Mouse (Mus musculus) midbrain, embryonic 13.5 days (tissue): ENCODE results near the gene Cenpx. TPM values are rescaled to one million over a fixed set of nuclear protein-coding genes. Genes with fewer than 3 reads are reported as not detected.

Source experiments
- ATAC-seq: fragments of 200-750 bp; cut with Nextera tagmentation; 2 replicates; pipeline ENCODE4 v1.8.0; 2017; ENCODE audit warnings: mild to moderate bottlenecking, moderate TSS enrichment, moderate library complexity
- H3K27ac ChIP-seq: fragments of 300-500 bp; sonication (generic); 2 replicates; pipeline ENCODE4 v1.5.1; 2015; ENCODE audit warnings: inconsistent platforms, mild to moderate bottlenecking, moderate library complexity
- H3K27me3 ChIP-seq: fragments of 300-500 bp; sonication (generic); 2 replicates; pipeline ENCODE4 v1.6.1; 2015; ENCODE audit warnings: mild to moderate bottlenecking, inconsistent platforms
- H3K36me3 ChIP-seq: fragments of 300-500 bp; sonication (generic); 2 replicates; pipeline ENCODE4 v1.6.1; 2015; ENCODE audit warnings: mild to moderate bottlenecking, inconsistent platforms
- H3K4me1 ChIP-seq: fragments of 300-500 bp; sonication (generic); replicated peaks from 2 replicates; pipeline ENCODE4 v1.6.1; 2015; ENCODE audit warnings: inconsistent platforms
- H3K4me2 ChIP-seq: fragments of 300-500 bp; sonication (generic); replicated peaks from 2 replicates; pipeline ENCODE4 v1.6.1; 2015; ENCODE audit warnings: moderate library complexity, mild to moderate bottlenecking, inconsistent platforms
- H3K4me3 ChIP-seq: fragments of 300-500 bp; sonication (generic); replicated peaks from 2 replicates; pipeline ENCODE4 v1.5.1; 2015; ENCODE audit warnings: mild to moderate bottlenecking, inconsistent platforms
- H3K9ac ChIP-seq: fragments of 300-500 bp; sonication (generic); replicated peaks from 2 replicates; pipeline ENCODE4 v1.6.1; 2015; ENCODE audit warnings: mild to moderate bottlenecking, inconsistent platforms
- H3K9me3 ChIP-seq: fragments of 300-500 bp; sonication (generic); 2 replicates; pipeline ENCODE4 v1.6.1; 2016; ENCODE audit warnings: mild to moderate bottlenecking, inconsistent platforms
- WGBS: fragments of 180-500 bp; shearing (Covaris S2); methylation state at CpG from one replicate; pipeline ENCODE4 v1.1.7; 2015; 5-methylcytosine and 5-hydroxymethylcytosine counted together
- polyA plus RNA-seq: library from polyadenylated mRNA; unstranded; fragments of >200 nt; fragmentation: Nextera tagmentation; extraction: Ambion mirVana; gene quantifications from 2 replicates; pipeline ENCODE4 v1.2.1, GENCODE M21; 2015

Gene Cenpx
- polyA plus RNA-seq, 1 experiment from 2014 or later = 112 TPM

DNA sequence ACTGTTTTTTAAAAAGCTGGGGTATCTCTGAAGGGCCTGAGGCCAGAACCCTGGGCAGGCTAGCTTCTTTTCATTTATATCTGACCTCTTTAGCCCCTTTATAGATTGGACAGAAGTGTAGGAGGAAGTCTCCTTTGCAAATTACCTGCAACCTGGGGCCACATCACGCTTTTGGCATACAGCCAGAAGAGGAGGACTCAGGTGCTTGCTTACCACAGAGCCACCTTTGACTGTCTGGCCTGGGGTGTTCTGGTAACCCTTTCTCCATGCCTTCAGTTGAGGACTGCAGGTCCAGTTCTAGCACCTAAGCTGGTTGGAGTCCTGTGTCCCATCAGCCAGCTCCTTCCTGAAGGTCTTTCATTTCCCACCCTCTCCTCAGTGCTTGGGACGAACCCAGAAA lies 4.0 kb downstream of the Cenpx start:
- WGBS = 85% methylated on average over 2 of the region's 2 CpGs
- ATAC-seq = no peak

DNA sequence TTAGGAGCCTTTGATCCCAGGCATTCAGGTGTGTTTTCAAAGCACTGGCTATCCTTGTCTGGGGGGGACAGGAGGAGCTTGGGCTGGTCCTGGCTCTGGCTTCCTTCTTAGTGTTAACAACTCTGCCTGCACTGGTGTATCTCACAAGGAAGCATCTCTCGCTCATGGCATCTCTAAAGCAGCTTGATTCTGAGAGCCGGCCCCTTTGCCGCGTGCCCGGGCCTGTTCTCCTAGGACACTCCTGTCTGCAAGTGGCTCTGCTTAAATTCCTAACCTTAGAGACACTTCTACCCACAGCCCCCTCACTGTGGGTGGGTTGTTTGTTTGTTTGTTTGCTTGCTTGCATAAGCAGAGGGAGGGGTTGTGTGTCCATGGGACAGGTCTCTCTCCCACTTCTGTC lies 5.6 kb downstream of the Cenpx start:
- peaks cover 36% of the 10 kb centered on the region for H3K36me3 ChIP-seq
- H3K9ac ChIP-seq = no peak overlapping the region
- peak overlapping the region; percentile 57; the same call in 1 of the 2 replicates for H3K27ac ChIP-seq
- H3K4me1 ChIP-seq = peaks cover 53% of the 10 kb centered on the region
- ATAC-seq = no peak
- H3K27me3 ChIP-seq = no peaks in the 10 kb centered on the region
- H3K4me2 ChIP-seq = no peak overlapping the region
- WGBS = 35% methylated on average over 5 of the region's 5 CpGs
- H3K9me3 ChIP-seq = no peaks in the 10 kb centered on the region
- H3K4me3 ChIP-seq = no peak overlapping the region

More for the DNA sequence above, 4.0 kb downstream of the Cenpx start:
- Histone ChIP-seq H3K4me2 (no peak overlapping the region), H3K4me1 (peaks cover 52% of the 10 kb centered on the region), H3K9ac (no peak overlapping the region; the same call in 1 of the 2 replicates), H3K36me3 (peaks cover 31% of the 10 kb centered on the region), H3K4me3 (no peak overlapping the region), H3K27ac (no peak overlapping the region), H3K9me3 (no peaks in the 10 kb centered on the region), H3K27me3 (no peaks in the 10 kb centered on the region)

DNA sequence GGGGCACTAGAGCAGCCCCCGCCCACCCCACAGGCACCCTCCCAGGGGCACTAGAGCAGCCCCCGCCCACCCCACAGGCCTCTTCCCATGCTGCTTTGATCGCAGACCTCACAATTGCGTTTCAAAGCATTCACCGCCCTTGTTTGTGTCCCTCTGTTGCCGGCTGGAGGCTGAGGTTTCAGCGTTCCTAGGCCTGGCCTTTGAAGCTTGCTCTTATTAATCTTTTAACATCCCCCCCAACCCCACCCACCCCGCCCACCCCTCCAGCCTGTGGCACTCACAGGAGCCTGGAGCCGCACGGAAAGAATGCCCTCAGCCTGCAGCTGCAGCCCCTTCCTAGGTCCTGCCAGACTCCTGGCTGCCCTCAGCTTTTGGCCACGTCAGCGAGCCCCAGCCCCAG lies 6.3 kb downstream of the Cenpx start:
- Histone ChIP-seq H3K27me3 (no peaks in the 10 kb centered on the region), H3K4me3 (no peak overlapping the region), H3K9me3 (no peaks in the 10 kb centered on the region), H3K4me1 (peaks cover 46% of the 10 kb centered on the region), H3K36me3 (peaks cover 41% of the 10 kb centered on the region), H3K27ac (peak overlapping the region; percentile 67), H3K9ac (peak overlapping the region; percentile 36), H3K4me2 (0 out of 2 replicates have a peak overlapping the region, but pooled peaks have one; percentile 9)
- peak; percentile 39; the same call in 1 of the 2 replicates for ATAC-seq
- WGBS = 5% methylated on average over 12 of the region's 12 CpGs

DNA sequence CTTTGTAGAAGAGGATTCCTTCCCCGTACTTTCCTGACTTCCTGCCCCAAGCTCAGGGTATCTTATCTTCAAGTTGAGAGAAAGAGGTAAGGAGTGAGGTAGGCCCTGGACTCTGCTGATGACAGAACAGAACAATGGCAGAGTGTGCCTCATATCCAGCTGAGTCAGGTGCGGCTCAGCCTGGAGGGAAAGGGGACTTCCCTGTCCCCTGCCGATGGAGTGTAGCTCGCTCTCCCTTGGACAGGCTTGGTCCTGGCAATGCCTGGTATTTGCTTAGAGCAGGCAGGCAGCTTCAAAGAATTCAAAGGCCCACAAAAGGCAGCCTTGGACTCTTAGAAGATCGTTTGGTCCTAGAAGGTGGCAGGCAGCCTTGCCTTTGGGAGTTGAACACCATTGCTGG lies 7.4 kb downstream of the Cenpx start:
- Histone ChIP-seq H3K4me2 (no peak overlapping the region), H3K36me3 (peaks cover 45% of the 10 kb centered on the region), H3K9me3 (no peaks in the 10 kb centered on the region), H3K9ac (no peak overlapping the region), H3K27ac (peak overlapping the region; percentile 67; the same call in 1 of the 2 replicates), H3K4me1 (peaks cover 45% of the 10 kb centered on the region), H3K4me3 (no peak overlapping the region), H3K27me3 (no peaks in the 10 kb centered on the region)
- ATAC-seq = no peak
- 58% methylated on average over 5 of the region's 5 CpGs for WGBS

DNA sequence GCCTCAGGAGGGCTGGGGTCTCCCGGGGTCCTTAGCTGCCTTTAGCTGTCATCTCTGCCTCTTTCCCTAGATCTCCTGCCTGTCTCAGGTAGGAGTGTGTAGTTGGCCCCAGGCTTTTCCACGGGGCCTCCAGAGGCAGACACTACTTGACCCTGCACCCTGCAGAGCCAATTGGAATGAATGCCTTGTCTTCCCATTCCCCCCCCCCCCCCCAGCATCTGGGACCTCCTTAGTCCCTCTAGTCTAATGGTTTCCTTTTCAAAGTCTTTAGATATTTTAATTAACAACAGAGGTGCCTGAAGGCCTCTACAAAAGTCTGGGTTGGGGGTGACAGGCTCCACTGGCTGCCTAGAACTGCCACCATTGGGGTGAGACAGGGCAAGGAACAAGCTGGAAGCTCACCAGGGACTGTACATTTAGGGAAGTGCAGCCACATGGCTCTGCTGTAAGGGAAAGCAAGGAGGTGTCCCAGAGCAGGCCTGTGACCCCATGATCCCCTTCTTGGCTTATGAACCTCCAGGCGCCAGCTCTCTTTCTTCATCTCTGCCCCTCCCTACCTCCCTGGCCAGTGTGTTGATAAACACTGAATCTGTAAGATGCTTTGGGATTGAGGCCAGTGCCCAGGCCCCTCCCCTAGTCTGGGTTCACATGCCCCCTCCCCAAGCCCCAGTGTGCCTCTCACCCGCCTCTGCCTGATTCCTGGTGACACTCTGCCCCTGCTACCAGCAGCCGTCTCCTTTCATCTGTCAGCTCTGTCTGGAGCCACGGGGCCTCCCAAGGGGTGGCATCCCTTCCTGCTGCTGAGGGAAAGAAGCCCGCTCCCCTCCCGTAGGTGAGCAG lies 8.8 kb downstream of the Cenpx start:
- WGBS = 17% methylated on average over 8 of the region's 8 CpGs
- Histone ChIP-seq H3K36me3 (peaks cover 45% of the 10 kb centered on the region), H3K9ac (peak overlapping the region; percentile 42), H3K4me1 (peaks cover 45% of the 10 kb centered on the region), H3K4me2 (0 out of 2 replicates have a peak overlapping the region, but pooled peaks have one; percentile 3), H3K27me3 (no peaks in the 10 kb centered on the region), H3K4me3 (no peak overlapping the region), H3K27ac (peak overlapping the region; percentile 61), H3K9me3 (no peaks in the 10 kb centered on the region)
- ATAC-seq = peak; percentile 12; the same call in 1 of the 2 replicates

DNA sequence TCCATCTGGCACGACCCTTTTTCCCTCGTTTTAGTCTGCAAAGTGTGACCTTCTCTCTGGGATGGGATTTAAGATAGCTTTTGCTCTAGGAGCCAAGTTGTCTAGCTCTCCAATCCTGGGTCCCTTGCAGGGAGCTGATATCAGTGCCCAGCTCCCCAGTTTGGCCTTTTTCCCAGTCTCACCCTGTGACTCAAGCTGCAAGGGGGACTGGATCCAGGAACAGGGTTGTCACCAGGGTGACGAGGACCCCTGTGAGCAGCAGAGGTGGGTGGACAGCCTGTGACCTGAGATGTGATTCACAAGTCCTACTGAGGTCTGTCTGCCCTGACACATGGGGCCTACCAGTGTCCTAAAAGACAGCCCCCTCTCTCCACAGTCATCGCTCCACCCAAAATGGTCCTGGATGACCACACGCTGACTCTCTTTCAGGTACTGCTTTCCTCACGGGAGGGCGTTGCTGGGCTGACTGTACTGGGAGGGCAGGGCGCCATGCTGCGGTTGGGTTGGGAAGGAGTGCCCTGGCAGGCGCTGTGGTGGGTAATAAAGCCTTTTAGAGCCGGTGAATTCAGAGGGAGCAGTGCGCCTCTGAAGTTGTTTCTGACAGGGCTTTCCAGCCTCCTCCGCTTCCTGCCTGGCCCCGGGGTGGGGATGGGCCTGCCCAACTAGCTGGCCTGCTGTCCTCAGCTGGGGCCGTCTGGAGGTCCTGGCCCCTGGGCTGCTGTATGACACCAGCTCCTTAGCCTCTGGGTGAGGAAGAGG lies 9.7 kb downstream of the Cenpx start:
- Histone ChIP-seq H3K4me3 (no peak overlapping the region), H3K27me3 (no peaks in the 10 kb centered on the region), H3K9ac (peak overlapping the region; percentile 42), H3K36me3 (peaks cover 45% of the 10 kb centered on the region), H3K4me2 (no peak overlapping the region), H3K9me3 (no peaks in the 10 kb centered on the region), H3K4me1 (peaks cover 45% of the 10 kb centered on the region), H3K27ac (0 out of 2 replicates have a peak overlapping the region, but pooled peaks have one; percentile 25)
- 45% methylated on average over 15 of the region's 15 CpGs for WGBS
- ATAC-seq = no peak

DNA sequence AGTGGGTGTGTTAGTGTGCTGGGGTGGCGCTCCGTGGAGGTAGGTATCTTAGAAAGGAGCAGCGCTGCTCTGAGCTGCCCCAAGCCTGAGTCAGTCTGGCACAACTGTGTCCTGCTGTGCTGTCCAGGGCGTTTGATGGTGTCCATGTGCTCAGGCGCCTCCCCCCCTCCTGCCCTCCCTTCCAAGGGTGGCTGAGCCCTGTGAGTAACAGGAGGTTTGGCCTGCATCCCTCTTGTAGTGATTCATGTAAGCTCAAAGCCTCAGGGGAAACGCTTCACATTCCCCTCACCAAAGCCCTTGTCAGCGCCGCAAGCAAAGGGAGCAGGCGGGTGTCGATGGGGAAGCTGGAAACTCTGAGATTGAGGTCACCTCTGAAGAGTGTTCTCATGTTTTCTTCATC lies 15.8 kb downstream of the Cenpx start:
- H3K36me3 ChIP-seq = peaks cover 75% of the 10 kb centered on the region
- ATAC-seq = no peak
- H3K27me3 ChIP-seq = no peaks in the 10 kb centered on the region
- no peak overlapping the region for H3K4me3 ChIP-seq
- WGBS = 68% methylated on average over 10 of the region's 10 CpGs
- H3K27ac ChIP-seq = no peak overlapping the region
- H3K9ac ChIP-seq = no peak overlapping the region
- no peak overlapping the region for H3K4me2 ChIP-seq
- no peaks in the 10 kb centered on the region for H3K9me3 ChIP-seq
- H3K4me1 ChIP-seq = peaks cover 20% of the 10 kb centered on the region

DNA sequence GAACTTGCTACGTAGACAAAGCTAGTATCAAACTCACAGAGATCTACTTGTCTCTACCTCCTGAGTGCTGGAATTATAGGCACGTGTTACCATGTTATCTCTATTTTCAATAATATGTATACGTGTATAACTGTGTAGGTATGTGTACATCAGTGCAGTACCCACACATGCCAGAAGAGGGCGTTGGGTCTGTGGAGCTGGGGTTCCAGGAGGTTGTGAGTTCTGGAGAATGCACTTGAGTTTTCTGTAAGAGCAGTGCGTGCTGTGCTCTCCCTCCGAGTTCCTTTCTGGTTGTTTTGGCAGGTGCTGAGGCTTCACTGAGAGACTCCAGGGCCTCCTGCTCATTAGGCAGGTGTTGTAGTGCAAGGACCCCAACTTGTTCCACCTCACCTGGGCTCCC lies 17.0 kb downstream of the Cenpx start:
- peaks cover 20% of the 10 kb centered on the region for H3K4me1 ChIP-seq
- H3K9me3 ChIP-seq = no peaks in the 10 kb centered on the region
- ATAC-seq = no peak
- no peak overlapping the region for H3K4me3 ChIP-seq
- H3K9ac ChIP-seq = no peak overlapping the region
- 92% methylated on average over 6 of the region's 6 CpGs for WGBS
- H3K27me3 ChIP-seq = no peaks in the 10 kb centered on the region
- peaks cover 75% of the 10 kb centered on the region for H3K36me3 ChIP-seq
- H3K27ac ChIP-seq = no peak overlapping the region
- H3K4me2 ChIP-seq = no peak overlapping the region

DNA sequence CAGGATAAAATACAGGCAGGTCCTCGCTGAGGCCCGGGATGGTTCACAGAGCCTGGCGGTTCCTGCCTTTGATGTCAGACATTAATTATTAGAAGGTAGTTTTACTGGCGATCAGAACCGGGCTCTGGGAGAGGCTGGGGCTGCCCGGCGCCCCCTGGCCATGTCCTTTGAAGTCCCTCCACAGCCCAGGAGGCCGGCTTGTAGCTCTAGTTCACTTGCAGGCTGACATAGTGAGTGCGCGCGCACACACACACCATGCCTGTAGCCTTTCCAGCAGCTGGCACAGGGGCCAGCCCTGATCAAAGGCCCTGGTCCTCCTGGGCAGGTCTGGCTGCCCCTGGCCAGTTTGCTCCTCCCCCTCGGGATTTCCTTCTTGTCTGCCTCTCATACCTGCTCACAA lies 17.9 kb downstream of the Cenpx start:
- Histone ChIP-seq H3K4me3 (no peak overlapping the region), H3K36me3 (peaks cover 70% of the 10 kb centered on the region), H3K27ac (peak overlapping the region; percentile 80), H3K4me1 (peaks cover 20% of the 10 kb centered on the region), H3K9ac (peak overlapping the region; percentile 39; the same call in 1 of the 2 replicates), H3K27me3 (no peaks in the 10 kb centered on the region), H3K4me2 (0 out of 2 replicates have a peak overlapping the region, but pooled peaks have one; percentile 2), H3K9me3 (no peaks in the 10 kb centered on the region)
- peak; percentile 72 for ATAC-seq
- 35% methylated on average over 12 of the region's 12 CpGs for WGBS

DNA sequence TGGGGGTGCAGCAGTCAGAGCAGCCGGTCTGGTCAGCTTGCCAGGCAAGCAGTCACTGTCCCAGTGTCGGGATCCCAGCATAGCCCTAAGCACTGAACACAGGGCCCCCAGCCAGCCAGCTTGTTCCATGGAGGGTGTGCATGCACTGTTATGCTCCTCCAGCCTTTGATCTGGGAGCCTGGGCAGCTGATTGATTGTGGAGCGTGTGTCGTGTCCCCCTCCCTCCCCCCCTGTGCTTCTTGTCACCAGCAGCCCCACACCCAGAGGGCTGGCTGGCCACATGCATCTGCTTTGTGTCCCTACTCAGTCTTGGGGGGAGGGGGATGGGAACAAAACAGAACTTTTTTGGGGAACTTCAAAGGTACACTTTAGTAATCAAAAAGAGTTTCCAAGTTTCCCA lies 18.4 kb downstream of the Cenpx start:
- Histone ChIP-seq H3K4me2 (no peak overlapping the region), H3K36me3 (peaks cover 70% of the 10 kb centered on the region), H3K27ac (peak overlapping the region; percentile 80), H3K9me3 (no peaks in the 10 kb centered on the region), H3K27me3 (no peaks in the 10 kb centered on the region), H3K4me3 (no peak overlapping the region), H3K9ac (no peak overlapping the region), H3K4me1 (peaks cover 20% of the 10 kb centered on the region)
- ATAC-seq = peak; percentile 77
- WGBS = 28% methylated on average over 4 of the region's 4 CpGs

DNA sequence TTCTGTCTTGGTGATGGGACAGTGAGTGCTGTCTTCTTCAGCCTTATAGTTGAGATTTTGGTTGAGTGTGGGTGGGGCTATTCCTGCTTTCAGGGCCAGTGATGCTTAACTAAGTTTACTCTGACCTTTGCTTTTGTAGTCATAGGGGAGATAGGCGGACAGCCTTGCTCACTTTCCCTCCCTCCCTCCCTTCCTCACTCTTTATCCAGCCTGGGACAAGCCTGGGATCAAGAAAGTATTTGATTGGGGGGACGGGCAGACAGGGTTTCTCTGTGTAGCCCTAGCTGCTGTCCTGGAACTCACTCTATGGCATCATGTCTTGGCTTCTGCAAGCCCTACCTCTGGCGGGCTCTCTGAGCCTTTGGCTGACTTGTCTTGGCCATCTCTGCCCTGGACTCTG lies 20.1 kb downstream of the Cenpx start:
- 56% methylated on average over 3 of the region's 3 CpGs for WGBS

DNA sequence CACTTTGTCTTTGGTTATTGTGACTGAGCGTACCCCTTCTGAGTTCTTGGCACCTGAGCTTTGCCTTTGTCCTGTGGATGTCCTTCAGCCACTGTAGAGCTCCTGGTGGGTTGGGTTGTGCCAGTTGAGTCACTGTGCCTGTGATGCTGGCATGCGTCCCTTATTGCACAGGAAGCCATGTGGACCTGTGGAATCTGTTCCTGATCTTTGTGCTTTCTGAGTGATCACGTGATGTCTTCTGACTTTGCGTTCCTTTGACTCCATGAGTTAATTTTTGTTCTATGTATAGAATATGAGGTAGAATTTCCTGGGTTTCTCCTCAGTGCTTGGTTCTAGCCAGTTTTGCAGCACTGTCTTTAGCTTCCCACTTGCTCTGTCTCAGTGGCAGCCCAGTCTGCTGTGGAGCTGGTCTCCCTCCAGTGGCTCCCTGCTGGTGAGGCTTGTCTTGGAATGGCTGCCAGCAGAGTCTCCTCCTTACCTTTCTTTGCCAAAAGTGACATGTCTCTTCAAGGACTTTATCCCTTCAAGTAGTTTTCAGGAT lies 21.0 kb downstream of the Cenpx start:
- Histone ChIP-seq H3K36me3 (peaks cover 75% of the 10 kb centered on the region), H3K4me3 (no peak overlapping the region), H3K27me3 (no peaks in the 10 kb centered on the region), H3K4me2 (no peak overlapping the region), H3K27ac (no peak overlapping the region), H3K9ac (no peak overlapping the region), H3K9me3 (no peaks in the 10 kb centered on the region), H3K4me1 (peaks cover 20% of the 10 kb centered on the region)
- WGBS = 95% methylated on average over 4 of the region's 4 CpGs
- no peak for ATAC-seq

More for the DNA sequence above, 20.1 kb downstream of the Cenpx start:
- Histone ChIP-seq H3K4me3 (no peak overlapping the region), H3K9ac (no peak overlapping the region), H3K36me3 (peaks cover 70% of the 10 kb centered on the region), H3K27me3 (no peaks in the 10 kb centered on the region), H3K4me1 (peaks cover 20% of the 10 kb centered on the region), H3K4me2 (no peak overlapping the region), H3K9me3 (no peaks in the 10 kb centered on the region), H3K27ac (no peak overlapping the region)
- no peak for ATAC-seq
